In the genomic region with DNA sequence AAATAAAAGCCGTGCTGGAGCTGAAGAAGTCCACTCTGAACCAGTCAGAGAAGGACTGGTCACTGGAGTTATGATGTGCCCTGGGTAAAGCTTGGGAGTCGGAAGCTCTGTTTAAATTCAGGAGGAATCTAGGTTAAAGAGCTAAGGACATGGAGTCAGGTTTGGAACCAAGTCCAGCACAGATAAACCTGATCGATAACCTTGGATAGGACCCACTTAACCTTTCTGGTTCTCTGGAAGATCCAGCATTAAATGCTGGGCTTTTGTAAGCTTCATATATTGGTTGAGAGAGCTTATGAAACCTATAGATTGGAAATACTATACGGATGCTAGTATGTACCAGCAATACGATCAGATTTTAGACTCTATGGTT, we compare ENCODE assay signal across 8 mouse cellular contexts. TPM values are rescaled to one million over a fixed set of nuclear protein-coding genes. Genes with fewer than 3 reads are reported as not detected.
DNase-seq lines count a peak whose midpoint lies in the region; ATAC-seq and TF ChIP-seq lines count a peak whose summit lies in the region.

No protein-coding gene starts in this region.

- H3K4me1 ChIP-seq in cerebellum, adult 2 months (ENCODE audit: control insufficient read depth, insufficient read depth, low read length): peaks cover 2% of the 10 kb centered on the region; the same call in 1 of the 2 replicates
- H3K4me1 ChIP-seq in neural tube, embryonic 11.5 days (ENCODE audit: control insufficient read depth, insufficient read depth, low read length): peaks cover 15% of the 10 kb centered on the region
- peaks cover 16% of the 10 kb centered on the region for H3K4me1 ChIP-seq in liver, embryonic 11.5 days (replicated peaks; ENCODE audit: control insufficient read depth, insufficient read depth, low read length)
- 0 out of 2 replicates have a peak, but pooled peaks cover 3% of the 10 kb centered on the region for H3K4me1 ChIP-seq in stomach, postnatal 0 days (replicated peaks; ENCODE audit: control insufficient read depth, insufficient read depth)

- DNase-seq in cerebellum, adult 2 months: no peak
- no peak for DNase-seq in cerebellum, postnatal 36 days
- no peak for DNase-seq in neural tube, embryonic 11.5 days (ENCODE audit: low spot score)
- DNase-seq in neural tube, embryonic 10.5 days (ENCODE audit: extremely low spot score, low spot score): no peak
- DNase-seq in liver, embryonic 11.5 days (ENCODE audit: low spot score): no peak
- no peak for DNase-seq in stomach, postnatal 0 days (ENCODE audit: low spot score)
- DNase-seq in urinary bladder, postnatal 4 days (ENCODE audit: low spot score in 2 of 2): no peak
- no peak for DNase-seq in testis, postnatal 10 days (ENCODE audit: low spot score)

- TF ChIP-seq POLR2A in cerebellum, adult 2 months (IDR thresholded peaks at IDR 0.05; ENCODE audit: borderline replicate concordance, insufficient read depth, low read length): no peak

- TF ChIP-seq EP300 in stomach, postnatal 0 days (optimal IDR thresholded peaks at IDR 0.05): no peak

- H3K4me2 ChIP-seq in neural tube, embryonic 11.5 days (ENCODE audit: low read depth): peak overlapping the region; percentile 62
- H3K4me2 ChIP-seq in liver, embryonic 11.5 days: peak overlapping the region; percentile 87
- H3K4me2 ChIP-seq in stomach, postnatal 0 days (replicated peaks; ENCODE audit: low read depth): peak overlapping the region; percentile 83

- no peaks in the 10 kb centered on the region for H3K9me3 ChIP-seq in neural tube, embryonic 11.5 days (ENCODE audit: control insufficient read depth, low read length)
- H3K9me3 ChIP-seq in liver, embryonic 11.5 days (ENCODE audit: control insufficient read depth, low read length): no peaks in the 10 kb centered on the region
- H3K9me3 ChIP-seq in stomach, postnatal 0 days (ENCODE audit: control insufficient read depth, low read length): no peaks in the 10 kb centered on the region

- WGBS in cerebellum, adult 2 months: 8% methylated on average over 5 of the region's 5 CpGs
- WGBS in neural tube, embryonic 11.5 days: 35% methylated on average over 5 of the region's 5 CpGs
- WGBS in liver, embryonic 11.5 days: 28% methylated on average over 5 of the region's 5 CpGs
- 23% methylated on average over 5 of the region's 5 CpGs for WGBS in stomach, postnatal 0 days

- TF ChIP-seq CTCF in cerebellum, adult 2 months (IDR thresholded peaks at IDR 0.05; ENCODE audit: borderline replicate concordance, insufficient read depth, low read depth, low read length): no peak
- no peak for TF ChIP-seq CTCF in stomach, postnatal 0 days (IDR thresholded peaks at IDR 0.05; ENCODE audit: low read depth)

- H3K36me3 ChIP-seq in neural tube, embryonic 11.5 days (ENCODE audit: control insufficient read depth, insufficient read depth, low read length): no peaks in the 10 kb centered on the region
- no peaks in the 10 kb centered on the region for H3K36me3 ChIP-seq in liver, embryonic 11.5 days (ENCODE audit: control insufficient read depth, insufficient read depth, low read length)
- no peaks in the 10 kb centered on the region for H3K36me3 ChIP-seq in stomach, postnatal 0 days (ENCODE audit: control insufficient read depth, insufficient read depth, low read length)

- ATAC-seq in neural tube, embryonic 11.5 days (ENCODE audit: insufficient read depth, low FRiP score, low TSS enrichment): no peak
- no peak for ATAC-seq in liver, embryonic 11.5 days (replicated peaks; ENCODE audit: low FRiP score)
- ATAC-seq in stomach, postnatal 0 days (ENCODE audit: low FRiP score, low TSS enrichment): peak; percentile 46; the same call in 1 of the 2 replicates

- no peaks in the 10 kb centered on the region for H3K27me3 ChIP-seq in cerebellum, adult 2 months (ENCODE audit: control insufficient read depth, insufficient read depth, low read length)
- no peaks in the 10 kb centered on the region for H3K27me3 ChIP-seq in neural tube, embryonic 11.5 days (ENCODE audit: control insufficient read depth, insufficient read depth, low read length)
- H3K27me3 ChIP-seq in liver, embryonic 11.5 days (replicated peaks; ENCODE audit: control insufficient read depth, insufficient read depth, low read length): no peaks in the 10 kb centered on the region
- H3K27me3 ChIP-seq in stomach, postnatal 0 days (ENCODE audit: control insufficient read depth, insufficient read depth, low read length): no peaks in the 10 kb centered on the region

- no peak overlapping the region for H3K27ac ChIP-seq in cerebellum, adult 2 months (ENCODE audit: insufficient read depth, low read length)
- H3K27ac ChIP-seq in neural tube, embryonic 11.5 days (ENCODE audit: low read depth, low read length): peak overlapping the region; percentile 58; the same call in 1 of the 2 replicates
- H3K27ac ChIP-seq in liver, embryonic 11.5 days (ENCODE audit: low read depth, low read length): peak overlapping the region; percentile 35; the same call in 1 of the 2 replicates
- H3K27ac ChIP-seq in stomach, postnatal 0 days (replicated peaks): peak overlapping the region; percentile 70; the same call in 1 of the 2 replicates

- peak overlapping the region; percentile 77 for H3K4me3 ChIP-seq in cerebellum, adult 2 months (replicated peaks; ENCODE audit: insufficient read depth, low read depth, low read length)
- peak overlapping the region; percentile 75 for H3K4me3 ChIP-seq in neural tube, embryonic 11.5 days (ENCODE audit: low read depth, low read length)
- H3K4me3 ChIP-seq in liver, embryonic 11.5 days (ENCODE audit: low read depth, low read length): peak overlapping the region; percentile 73
- peak overlapping the region; percentile 77 for H3K4me3 ChIP-seq in stomach, postnatal 0 days (ENCODE audit: low read depth, low read length)

- peak overlapping the region; percentile 76 for H3K9ac ChIP-seq in neural tube, embryonic 11.5 days (ENCODE audit: low read length)
- peak overlapping the region; percentile 64 for H3K9ac ChIP-seq in liver, embryonic 11.5 days (ENCODE audit: low read depth, low read length)
- H3K9ac ChIP-seq in stomach, postnatal 0 days (ENCODE audit: low read length): peak overlapping the region; percentile 69

RNA-seq across cellular contexts. Expression of gene Fam222b, which starts 0.7 kb away (rescaled TPM):
- 23.0 and 23.5 TPM in 2 replicates for polyA plus RNA-seq in cerebellum, adult 2 months (2012; rRNA removed)
- polyA plus RNA-seq in neural tube, embryonic 11.5 days (2014; fragmentation: Nextera tagmentation; extraction: Ambion mirVana): 27.6 and 33.2 TPM in 2 replicates
- 13.9 and 17.3 TPM in 2 replicates for polyA plus RNA-seq in liver, embryonic 11.5 days (2014; fragmentation: Nextera tagmentation; extraction: Ambion mirVana)
- 5.1 and 5.6 TPM in 2 replicates for polyA plus RNA-seq in stomach, postnatal 0 days (2015; fragmentation: Nextera tagmentation; extraction: Ambion mirVana)

RNA-seq across cellular contexts. Expression of gene Eral1, which starts 14.9 kb away (rescaled TPM):
- polyA plus RNA-seq in cerebellum, adult 2 months (2012; rRNA removed): 34.0 and 35.8 TPM in 2 replicates
- 35.9 and 37.3 TPM in 2 replicates for polyA plus RNA-seq in neural tube, embryonic 11.5 days (2014; fragmentation: Nextera tagmentation; extraction: Ambion mirVana)
- polyA plus RNA-seq in liver, embryonic 11.5 days (2014; fragmentation: Nextera tagmentation; extraction: Ambion mirVana): 39.0 and 40.8 TPM in 2 replicates
- polyA plus RNA-seq in stomach, postnatal 0 days (2015; fragmentation: Nextera tagmentation; extraction: Ambion mirVana): 12.8 and 15.0 TPM in 2 replicates

RNA-seq across cellular contexts. Expression of gene Flot2, which starts 57.4 kb away (rescaled TPM):
- 134 and 135 TPM in 2 replicates for polyA plus RNA-seq in cerebellum, adult 2 months (2012; rRNA removed)
- polyA plus RNA-seq in neural tube, embryonic 11.5 days (2014; fragmentation: Nextera tagmentation; extraction: Ambion mirVana): 60.8 and 62.9 TPM in 2 replicates
- polyA plus RNA-seq in liver, embryonic 11.5 days (2014; fragmentation: Nextera tagmentation; extraction: Ambion mirVana): 44.8 TPM in 2 replicates
- 30.9 and 31.5 TPM in 2 replicates for polyA plus RNA-seq in stomach, postnatal 0 days (2015; fragmentation: Nextera tagmentation; extraction: Ambion mirVana)
